Mouse (Mus musculus): ENCODE measurements at regions not wholly inside any gene's neighbourhood (a gene's known extent, or its start where the extent isn't known, plus 50 kb on each side); places are given as distances from the start of the nearest gene placed in this dataset.

DNA sequence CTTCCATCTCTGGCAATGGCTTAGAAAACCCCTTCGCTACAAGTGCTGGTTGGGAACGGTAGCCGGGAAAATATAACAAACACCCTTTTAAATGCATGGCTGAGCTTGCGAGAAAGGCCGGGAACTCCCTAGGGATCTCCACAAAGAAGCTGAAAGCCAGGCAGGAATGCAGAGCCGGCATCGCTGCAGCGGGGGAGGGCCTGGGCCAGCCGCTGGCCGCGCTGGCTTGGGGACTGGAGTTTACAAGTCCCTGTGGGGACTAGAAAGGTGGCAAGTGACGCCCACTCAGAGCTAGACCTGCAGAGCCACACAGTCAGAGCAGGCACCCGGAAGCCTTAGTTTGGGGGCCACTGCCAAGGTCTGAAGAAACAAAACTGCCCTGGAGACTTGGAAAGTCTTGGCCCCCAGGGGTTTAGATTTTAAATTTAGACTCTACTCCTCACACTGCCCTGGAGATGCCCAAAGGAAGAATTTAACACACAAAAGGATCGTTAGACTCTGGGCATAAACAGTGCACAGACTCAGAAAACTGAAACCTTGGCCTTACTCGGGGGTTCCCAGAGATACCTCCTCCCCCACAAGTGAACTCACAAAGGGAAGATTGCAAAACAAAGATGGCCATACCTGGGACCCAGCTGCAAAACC is 59.4 kb downstream of the 1700001O22Rik start:
- peak in 1 of 2 experiments; percentile 24 for DNase-seq (ENCODE audit: low spot score in 2 of 2)

DNA sequence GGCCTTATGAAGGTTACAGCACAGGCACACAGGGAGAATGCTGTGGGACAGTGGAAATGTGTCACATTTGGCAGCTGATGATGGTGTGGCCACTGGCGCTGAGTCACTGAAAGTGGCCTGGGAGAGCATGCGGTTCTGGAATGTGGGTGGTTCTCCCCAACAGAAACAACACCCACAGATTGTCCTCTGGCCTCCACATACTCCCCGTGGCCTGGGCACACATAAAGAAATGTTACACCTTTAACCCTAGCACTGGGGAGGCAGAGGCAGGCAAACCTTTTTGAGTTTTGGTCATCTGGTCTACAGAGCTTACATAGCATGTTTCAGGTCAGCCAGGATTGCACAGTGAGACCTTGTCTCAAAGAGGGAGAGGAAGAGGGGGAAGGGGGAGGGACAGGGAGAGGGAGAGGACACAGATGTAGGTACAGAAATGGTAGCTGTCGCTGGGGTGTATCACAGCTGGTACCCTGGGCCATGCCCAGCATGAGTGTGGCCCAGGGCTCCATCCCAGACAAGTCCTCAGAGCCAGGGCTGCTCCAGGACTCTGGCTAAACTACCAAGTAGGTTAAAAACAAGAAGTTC is 60.1 kb downstream of the 1700001O22Rik start:
- no peak for DNase-seq (ENCODE audit: low spot score in 2 of 2)

DNA sequence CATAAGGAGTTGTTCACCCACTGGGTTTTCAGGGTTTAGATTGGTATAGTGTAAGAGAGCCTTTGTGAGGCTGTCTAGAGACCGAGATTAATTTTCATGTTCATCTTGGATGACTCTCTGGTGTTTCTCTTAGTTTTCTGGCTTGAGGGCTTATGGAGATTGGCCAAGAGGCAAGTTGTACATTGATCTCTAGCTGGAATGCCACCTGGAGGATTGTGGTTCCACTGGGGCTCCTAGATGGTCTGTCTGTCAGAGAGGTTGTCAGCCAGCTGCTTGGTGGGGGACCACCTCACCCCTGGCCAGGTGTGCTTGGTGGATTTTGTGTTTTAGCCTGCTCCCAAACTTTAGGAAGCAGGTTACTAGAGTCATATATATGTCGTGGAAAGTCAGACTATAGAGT is 62.0 kb downstream of the 1700001O22Rik start:
- no peak for DNase-seq (ENCODE audit: low spot score in 2 of 2)

DNA sequence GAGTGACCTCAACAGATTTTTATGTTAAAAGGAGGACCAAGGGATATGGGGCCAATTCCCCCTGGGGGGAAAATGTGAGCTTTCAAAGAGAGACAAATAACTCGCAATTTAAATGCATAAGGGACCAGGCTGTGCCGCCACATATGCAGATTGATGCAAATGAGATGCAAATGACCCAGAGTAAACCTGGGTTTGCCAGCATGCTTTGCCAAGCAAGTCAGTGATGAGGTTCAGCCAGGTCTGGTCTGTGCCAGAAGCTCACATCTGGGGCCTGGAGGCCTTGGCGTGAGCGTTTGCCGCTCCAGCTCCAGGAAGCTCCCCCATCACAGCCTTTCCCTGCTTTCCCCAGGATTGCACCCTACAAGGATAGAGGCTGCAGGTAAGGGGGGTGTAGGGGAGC is 65.7 kb downstream of the 1700001O22Rik start:
- DNase-seq (ENCODE audit: low spot score in 2 of 2) = peak; percentile 51 to 66

DNA sequence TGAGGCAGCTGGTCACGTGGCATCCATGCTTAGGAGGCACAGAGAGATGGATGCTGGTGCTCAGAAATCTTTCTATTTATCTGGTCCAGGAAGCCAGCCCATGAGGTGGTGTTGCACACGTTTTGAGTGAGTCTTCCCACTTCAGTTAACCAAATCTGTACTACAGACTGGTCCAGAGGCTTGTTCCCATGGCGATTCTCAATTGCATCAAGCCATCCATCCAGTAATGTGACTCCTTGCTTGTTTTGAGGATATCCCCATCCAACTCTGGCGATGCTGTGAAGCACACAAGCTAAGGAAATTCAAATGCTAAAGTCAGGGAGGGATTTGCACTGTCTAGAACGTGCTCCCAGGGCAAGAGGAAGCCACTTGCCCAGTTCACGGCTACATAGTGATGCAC is 66.8 kb downstream of the 1700001O22Rik start:
- DNase-seq (ENCODE audit: low spot score in 2 of 2) = no peak

DNA sequence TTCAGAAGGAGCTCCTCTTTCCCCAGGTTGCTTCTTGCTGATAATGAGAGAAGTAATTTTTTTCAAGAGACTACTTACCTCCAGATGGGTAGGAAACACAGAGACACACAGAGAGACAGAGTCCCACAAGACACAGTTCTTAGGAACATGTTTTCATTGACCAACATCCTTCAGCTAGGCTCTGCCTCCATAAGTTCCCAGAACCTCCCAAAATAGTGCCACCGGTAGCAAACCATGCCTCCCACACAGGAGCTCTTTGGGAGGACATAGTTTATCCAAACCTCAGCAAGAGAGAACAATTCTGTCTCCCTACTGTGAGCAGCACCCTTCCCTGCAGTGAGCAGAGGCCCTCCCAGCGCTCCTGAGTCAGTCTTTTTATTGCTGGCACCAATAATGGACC is 67.2 kb downstream of the 1700001O22Rik start:
- DNase-seq (ENCODE audit: low spot score in 2 of 2) = peak in 1 of 2 experiments; percentile 27

DNA sequence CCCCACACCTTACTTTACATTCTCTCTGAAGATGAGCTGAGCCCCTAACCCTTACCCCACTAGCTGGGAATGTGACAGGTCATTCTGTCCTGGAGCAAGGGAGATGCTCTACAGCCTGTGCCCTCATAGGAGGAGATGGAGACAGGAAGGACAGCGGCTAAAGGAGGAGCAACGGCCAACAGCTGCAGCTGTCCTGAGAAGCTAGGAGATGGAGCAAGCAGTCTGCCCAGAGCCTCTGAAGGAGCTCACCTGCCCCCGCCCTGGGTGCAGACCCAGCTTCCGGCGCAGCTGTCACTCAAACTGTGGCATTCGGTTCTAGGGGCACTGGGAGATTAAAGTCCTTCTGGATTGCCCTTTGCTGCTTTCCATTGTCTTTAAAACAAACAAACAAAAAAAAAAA is 69.6 kb downstream of the 1700001O22Rik start:
- DNase-seq (ENCODE audit: low spot score in 2 of 2) = no peak

DNA sequence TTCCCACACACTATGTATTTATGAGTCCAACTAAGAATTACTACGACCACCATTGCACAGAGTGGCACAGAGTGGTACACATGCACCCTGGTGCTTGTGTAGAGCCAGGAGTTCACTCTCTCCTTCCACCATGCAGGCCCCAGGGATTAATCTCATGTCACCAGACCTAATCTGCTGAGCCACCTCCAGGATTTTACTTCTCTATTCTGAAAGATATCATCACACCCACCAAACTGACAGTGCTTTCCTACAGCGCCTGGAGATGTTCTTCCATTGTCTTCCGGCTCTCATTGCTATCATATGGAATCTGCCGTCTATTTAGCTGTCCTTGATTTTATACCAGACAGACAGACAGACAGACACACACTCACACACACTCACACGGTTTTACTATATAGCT is 71.6 kb downstream of the 1700001O22Rik start:
- DNase-seq (ENCODE audit: low spot score in 2 of 2) = no peak

DNA sequence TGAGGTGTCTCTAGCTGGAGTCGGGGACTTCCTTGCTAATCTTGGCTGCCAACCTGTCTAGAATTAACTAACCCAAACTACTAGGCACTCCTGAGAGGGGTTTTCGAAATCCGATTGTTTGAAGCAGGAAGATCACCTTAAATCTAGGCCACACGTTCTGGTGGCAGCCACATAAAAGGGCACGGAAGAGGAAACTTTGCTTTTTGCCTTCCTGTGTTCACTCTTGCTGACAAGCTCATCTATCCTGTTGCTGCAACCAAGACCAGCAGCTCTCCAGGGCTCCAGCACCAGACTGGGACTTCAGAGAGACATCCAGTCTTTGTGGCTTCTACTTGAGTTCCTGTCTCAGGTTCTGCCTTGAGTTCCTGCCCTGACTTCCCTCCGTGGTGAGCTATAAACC is 75.5 kb downstream of the 1700001O22Rik start:
- DNase-seq (ENCODE audit: low spot score in 2 of 2) = no peak

DNA sequence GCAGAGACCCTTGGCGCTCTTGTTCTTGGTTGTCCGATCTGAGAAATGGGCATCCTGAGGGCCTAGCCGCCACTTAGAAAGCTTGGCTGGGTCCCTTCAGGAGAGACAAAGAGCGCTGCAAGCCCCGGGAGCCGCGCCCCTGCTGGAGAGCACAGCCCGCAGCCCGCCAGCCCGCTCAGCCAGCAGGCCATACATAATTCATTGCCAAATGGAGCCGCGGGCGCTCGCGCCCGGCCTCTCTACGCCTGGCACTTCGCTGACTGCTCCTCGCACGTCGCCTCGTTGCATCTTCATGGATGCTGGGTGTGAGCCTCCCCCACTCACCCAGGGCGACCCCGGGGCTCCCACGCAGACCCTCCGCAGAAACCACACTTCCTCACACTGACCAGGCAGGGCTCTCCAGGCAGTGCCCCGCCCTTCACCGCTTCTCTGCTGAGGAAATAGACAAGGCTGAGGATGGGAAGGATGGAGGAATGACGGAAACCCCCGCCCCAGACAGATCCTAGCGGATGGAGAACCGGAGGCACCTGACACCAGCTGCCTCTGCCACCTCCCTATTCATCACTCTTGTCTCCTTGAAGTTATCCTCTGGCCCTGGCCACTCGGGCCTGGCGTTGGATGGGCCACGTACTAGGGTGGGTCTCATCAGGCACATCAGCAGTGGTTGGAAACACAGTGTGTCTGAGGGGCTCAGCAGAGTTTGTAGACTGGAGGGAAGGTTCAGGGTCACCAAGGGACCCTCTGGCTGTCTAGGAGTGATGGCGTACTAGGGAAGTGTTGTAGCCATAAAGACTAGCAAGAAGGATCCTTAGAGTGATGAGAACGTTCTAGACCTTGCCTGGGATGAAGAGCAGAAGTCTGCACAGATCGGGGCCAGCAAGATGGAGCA is 77.6 kb downstream of the 1700001O22Rik start:
- DNase-seq (ENCODE audit: low spot score in 2 of 2) = peak in 1 of 2 experiments; percentile 39

DNA sequence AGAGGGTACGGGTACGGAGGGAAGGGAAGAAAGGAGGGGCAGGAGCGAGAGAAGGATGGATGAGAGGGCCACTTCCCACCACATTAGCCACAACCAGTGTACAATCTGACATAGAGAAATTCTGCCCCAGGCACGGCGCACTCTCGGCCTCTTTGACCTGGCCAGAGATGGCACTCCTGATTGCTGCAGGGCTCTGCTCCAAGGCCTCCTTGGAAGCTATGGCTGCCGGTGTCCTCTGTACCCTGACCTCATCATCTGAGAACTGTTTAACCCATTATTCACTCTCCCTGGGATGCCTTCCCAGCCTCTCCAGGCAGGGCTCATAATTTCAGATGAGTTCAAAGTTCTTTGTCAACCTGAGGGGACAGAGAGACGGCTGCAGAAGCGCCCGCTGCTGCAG is 78.3 kb downstream of the 1700001O22Rik start:
- no peak for DNase-seq (ENCODE audit: low spot score in 2 of 2)

DNA sequence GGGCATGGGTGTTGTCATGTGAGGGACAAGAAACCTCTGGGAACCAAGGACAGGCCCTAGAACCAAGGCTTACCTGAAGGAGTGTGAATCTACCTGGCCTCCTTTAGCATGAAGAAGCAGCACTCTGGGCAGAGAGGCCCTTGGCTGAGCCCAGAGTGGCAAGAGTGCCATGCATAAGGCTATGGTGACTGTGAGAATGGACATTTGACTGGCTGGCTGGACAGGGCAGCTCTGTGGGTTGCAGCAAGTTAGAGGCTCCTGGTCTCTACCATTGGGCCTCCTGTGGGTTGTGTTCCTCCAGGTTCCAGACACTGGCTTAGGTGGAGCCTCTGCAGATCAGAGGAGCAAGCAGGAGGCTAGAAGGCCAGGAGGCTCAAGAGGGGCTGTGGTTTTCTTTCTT is 78.9 kb downstream of the 1700001O22Rik start:
- no peak for DNase-seq (ENCODE audit: low spot score in 2 of 2)

DNA sequence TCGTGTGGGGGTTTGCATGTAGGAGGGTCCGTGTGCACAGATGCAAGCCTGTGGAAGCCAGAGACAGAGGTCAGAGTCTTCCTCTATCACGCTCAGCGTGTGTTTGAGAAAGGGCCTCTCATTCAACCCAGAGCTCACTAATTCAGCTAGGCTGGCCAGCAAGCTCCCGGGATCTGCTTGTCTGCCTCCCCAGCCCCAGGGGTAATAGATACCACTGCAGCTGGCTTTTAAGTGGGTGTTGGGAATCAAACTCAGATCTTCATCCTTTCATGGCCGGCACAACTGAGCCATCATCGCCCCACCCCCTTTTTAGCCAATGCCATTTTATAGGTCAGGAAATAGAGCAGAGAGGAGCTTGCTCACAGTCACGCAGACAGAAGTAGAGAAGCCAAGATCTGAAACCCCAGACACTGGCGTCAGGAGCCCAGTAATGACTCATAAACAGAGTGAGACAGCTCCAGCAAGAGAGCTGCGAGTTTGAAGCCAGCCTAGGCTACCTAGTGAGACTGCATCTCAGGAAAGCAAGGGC is 80.3 kb downstream of the 1700001O22Rik start:
- peak in 1 of 2 experiments; percentile 37 for DNase-seq (ENCODE audit: low spot score in 2 of 2)

DNA sequence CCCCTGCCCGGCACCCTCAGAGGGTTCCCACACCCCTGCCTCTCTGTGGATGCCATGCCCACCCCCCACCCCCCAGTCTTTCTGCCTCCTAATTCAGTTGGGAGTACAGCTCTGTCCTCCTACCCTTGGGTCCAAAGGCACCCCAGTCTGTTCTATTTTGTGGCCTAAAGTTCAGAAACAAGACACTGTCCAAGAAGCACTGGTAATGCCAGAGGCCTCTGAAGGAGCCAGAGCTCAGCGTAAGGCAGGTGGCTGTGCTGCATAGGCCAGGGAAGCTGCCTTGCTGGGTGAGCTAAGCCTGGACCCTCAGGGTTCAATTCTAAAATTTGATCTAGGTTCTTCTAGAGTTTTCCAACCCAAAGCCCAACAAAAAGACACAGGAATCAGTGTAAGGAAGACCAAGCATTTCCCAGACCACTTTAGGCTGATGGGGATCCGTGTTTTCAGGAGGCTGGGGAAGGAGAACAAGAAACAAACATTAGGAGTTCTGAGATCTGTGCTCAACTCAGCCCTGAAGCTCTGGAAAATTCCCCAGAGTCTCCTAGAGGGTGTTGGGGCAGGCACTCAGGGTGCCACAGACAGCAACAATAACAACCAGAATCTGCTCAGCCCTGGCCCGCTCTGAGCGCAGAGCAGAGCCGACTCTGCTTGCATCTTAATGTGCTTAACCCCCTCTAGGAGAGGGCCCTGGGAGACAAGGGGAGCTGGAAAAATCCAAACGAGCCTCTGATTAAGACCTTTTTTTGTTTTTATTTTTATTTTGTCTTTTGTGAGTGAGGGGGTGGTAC is 81.0 kb downstream of the 1700001O22Rik start:
- peak in 1 of 2 experiments; percentile 46 for DNase-seq (ENCODE audit: low spot score in 2 of 2)

DNA sequence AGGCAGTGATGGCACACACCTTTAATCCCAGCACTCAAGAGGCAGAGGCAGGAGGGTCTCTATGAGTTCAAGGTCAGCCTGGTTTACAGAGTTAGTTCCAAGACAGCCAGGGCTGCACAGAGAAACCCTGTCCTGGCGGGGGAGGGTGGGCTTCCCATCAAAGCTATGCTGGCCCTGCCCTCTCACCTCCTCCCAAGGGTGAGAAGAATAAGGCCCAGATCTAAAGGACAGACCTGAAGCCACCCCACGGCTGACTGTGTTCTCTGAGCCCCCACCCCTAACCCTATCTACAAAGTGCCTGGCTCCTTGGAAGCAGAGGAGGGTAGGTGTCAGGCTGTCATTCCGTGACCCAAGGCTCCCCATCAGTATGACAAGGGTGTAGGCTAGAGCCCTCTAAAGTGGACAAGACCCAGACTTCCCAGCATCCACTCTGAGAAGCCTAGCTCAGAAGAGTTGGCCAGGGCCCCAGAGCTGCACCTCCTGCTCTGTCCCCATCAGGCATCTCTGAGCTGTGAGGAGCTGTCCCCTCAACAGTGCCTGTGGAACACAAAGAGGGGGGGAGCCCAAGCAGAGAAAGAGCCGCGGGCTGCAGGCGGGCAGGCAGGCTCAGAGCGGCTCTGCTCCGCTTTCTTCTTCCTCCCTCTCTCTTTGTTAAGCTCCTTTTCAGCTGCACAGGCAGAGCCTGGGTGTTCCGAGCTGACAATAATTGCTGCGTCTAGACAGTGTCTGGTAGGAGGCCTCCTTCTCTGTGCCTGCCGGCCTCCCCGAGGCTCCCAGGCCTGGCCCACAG is 81.8 kb downstream of the 1700001O22Rik start:
- peak; percentile 65 to 66 for DNase-seq (ENCODE audit: low spot score in 2 of 2)

DNA sequence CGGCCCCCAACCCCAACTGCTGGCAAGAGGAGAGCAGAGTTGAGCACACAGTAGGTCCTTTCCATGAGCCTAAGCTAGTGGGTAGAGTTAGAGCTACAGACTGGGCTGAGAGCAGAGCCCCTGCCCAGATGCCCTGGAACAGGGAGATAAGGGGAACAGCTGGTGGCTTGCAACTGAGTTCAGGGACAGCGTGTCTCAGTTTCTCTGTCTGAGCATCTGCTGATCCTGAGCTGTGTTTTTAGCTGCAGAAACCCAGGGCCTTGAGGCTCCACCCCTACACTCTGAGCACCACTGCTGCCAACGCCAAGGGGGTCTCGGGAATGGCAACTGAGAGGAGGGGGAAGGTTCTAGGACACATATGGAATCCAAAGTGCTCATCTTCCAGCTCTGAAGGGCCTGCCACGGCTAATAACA is 82.4 kb downstream of the 1700001O22Rik start:
- no peak for DNase-seq (ENCODE audit: low spot score in 2 of 2)

DNA sequence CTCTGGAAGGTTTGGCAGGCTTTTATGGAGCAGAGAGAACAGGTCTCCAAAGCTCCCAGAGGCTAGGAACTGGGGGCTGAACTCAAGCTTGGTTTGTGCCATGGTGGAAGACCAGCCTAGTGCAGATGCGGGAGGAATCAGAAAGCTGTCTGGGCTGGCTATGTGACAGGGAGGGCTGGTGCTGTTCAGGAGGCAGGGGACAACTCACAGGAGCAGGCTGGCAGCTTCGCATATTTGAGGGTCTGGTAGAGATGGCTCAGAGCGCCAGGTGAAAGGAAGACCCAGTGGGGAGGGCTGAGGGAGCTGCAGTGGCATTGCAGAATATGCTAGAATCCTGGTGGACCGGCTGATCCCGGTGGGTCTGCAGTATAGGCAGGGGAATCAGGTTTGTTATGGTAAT is 83.2 kb downstream of the 1700001O22Rik start:
- peak in 1 of 2 experiments; percentile 25 for DNase-seq (ENCODE audit: low spot score in 2 of 2)

DNA sequence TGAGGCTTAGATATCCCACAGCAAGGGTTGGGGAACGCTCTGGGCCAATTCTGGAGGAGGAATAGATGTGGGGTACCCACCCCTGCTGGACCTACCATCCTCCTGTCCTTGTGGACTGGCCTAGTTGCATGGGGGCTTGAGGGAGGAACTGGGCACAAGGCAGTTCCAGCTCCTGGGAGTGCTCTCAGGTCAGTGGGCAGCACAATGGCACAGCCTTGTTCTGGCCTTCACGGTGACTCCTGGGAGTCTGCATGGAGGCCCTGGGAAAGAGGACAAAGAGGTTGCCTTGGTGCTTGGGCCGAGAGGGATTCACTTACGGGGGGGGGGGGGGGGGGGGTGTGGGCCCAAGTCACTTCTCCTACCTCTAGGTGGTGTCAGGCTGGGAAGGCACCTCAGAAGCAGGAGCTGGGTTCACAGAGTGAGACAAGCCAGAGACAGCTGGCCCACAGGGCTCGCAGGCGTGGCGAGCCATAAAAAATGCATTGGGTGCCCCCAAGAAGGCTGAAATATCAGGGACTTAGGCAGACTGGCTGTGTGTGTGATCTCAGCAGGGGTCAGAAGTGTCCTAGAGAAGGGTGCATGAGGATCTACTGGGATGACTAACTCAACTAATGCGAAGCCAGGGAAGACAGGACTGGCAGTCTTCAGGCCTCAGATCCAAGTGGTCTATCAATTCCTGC is 83.7 kb downstream of the 1700001O22Rik start:
- peak in 1 of 2 experiments; percentile 29 for DNase-seq (ENCODE audit: low spot score in 2 of 2)

DNA sequence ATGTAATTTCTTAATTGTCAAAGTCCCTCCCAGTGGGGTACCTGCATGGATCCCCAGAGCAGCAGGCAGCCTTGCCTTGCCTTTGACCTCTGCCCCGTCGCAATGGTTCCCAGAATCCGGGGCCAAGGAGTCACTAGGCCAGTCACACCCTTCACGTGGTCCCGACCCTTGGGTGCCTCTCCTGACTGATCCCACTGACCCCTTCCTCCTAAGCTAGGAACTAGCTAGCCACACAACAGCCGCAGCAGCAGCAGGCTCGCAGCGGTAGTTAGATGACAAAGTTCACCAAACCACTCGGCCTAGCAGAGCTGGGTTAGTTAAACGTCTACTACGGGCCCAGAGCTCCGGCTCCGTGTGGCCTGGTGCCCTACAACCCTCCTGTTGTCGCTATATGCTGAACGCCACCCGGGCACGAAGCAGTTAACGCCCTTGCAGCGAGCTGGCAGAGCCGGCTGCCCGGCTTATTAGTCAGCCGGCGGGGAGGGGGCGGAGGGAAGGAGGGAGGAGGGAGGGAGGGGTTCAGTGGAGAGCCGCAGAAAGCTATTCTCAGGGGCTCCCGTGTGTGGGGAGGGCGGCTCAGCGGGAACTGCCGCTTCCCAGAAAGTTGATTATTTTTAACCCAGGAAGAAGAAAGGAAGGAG is 84.6 kb downstream of the 1700001O22Rik start:
- DNase-seq (ENCODE audit: low spot score in 2 of 2) = peak; percentile 78 to 84

DNA sequence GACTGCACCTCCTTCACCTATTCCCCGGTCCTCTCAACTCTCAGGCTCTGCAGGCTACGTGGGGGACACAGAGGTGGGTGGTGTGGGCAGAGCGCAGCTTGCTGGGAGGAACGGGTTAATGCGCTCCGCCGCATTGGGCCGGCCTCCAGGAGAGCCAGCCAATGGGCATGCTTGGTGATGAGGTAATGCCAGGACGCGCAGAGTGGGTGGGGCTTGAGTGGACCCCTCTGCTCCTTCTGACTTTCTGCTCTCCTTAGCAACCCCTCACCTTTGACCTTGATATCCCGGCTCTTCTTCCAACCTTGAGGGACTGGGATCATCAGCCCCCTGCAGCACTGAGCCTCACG is 85.2 kb downstream of the 1700001O22Rik start:
- peak; percentile 91 to 94 for DNase-seq (ENCODE audit: low spot score in 2 of 2)

Data from frontal cortex, postnatal 36 days (tissue).